Mouse (Mus musculus): ENCODE data around the gene Mfap2. TPM values are rescaled to one million over a fixed set of nuclear protein-coding genes. Genes with fewer than 3 reads are reported as not detected.

The Mfap2 gene
- polyA plus RNA-seq, 1 experiment from 2014 or later, result 263 TPM

DNA sequence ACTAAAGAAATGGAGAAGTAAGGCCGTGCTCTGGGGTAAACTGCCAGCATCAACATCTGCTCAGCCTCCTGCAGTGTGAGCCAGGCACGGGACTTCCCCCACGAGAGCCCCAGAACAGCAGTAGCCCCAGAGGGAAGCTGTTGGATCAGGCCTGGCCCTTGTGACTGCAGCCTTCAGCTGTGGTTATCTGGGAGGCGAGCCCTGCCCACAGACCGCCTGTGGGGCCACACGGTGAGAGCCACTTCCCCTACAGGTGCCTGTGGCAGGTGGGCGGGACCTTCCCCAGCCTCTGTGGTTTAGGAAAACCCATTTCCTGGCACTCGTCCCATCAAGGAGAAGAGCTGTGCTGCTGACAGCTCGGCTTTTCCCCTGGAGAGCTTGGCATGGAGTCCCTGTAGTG is 26.8 kb upstream of the Mfap2 start:
- DNase-seq (ENCODE audit: low spot score), result no peak
- Histone ChIP-seq H3K9me3 (ENCODE audit: control insufficient read depth, low read length) (no peaks in the 10 kb centered on the region; the same call in 1 of the 2 replicates), H3K36me3 (ENCODE audit: control insufficient read depth, insufficient read depth, low read length) (peaks cover 4% of the 10 kb centered on the region; the same call in 1 of the 2 replicates), H3K27ac (ENCODE audit: low read depth, low read length) (no peak overlapping the region), H3K27me3 (ENCODE audit: control insufficient read depth, insufficient read depth, low read length) (no peaks in the 10 kb centered on the region), H3K4me2 (ENCODE audit: low read depth, low read length, severe bottlenecking) (no peak overlapping the region), H3K4me3 (ENCODE audit: low read depth, low read length) (no peak overlapping the region), H3K4me1 (replicated peaks; ENCODE audit: control insufficient read depth, insufficient read depth, low read length) (peaks cover 3% of the 10 kb centered on the region; the same call in 1 of the 2 replicates), H3K9ac (ENCODE audit: low read length) (no peak overlapping the region)
- 24% methylated on average over 9 of the region's 9 CpGs for WGBS
- ATAC-seq (replicated peaks; ENCODE audit: low FRiP score), result no peak

- Histone ChIP-seq H3K27ac (ENCODE audit: low read depth, low read length) (no peak overlapping the region), H3K4me3 (ENCODE audit: low read depth, low read length) (no peak overlapping the region), H3K36me3 (ENCODE audit: control insufficient read depth, insufficient read depth, low read length) (peaks cover 3% of the 10 kb centered on the region; the same call in 1 of the 2 replicates), H3K9ac (ENCODE audit: low read length) (no peak overlapping the region), H3K4me1 (replicated peaks; ENCODE audit: control insufficient read depth, insufficient read depth, low read length) (peaks cover 3% of the 10 kb centered on the region; the same call in 1 of the 2 replicates), H3K27me3 (ENCODE audit: control insufficient read depth, insufficient read depth, low read length) (no peaks in the 10 kb centered on the region), H3K4me2 (ENCODE audit: low read depth, low read length, severe bottlenecking) (no peak overlapping the region), H3K9me3 (ENCODE audit: control insufficient read depth, low read length) (no peaks in the 10 kb centered on the region; the same call in 1 of the 2 replicates)
- ATAC-seq (replicated peaks; ENCODE audit: low FRiP score) (no peak), DNase-seq (ENCODE audit: low spot score) (no peak)
- 86% methylated on average over 6 of the region's 6 CpGs for WGBS
These were observed 25.7 kb upstream of the Mfap2 start for GRCm38 (mm10) chr4:140984544-140984943.

- Histone ChIP-seq H3K9ac (ENCODE audit: low read length) (peak overlapping the region; percentile 90), H3K36me3 (ENCODE audit: control insufficient read depth, insufficient read depth, low read length) (no peaks in the 10 kb centered on the region), H3K9me3 (ENCODE audit: control insufficient read depth, low read length) (no peaks in the 10 kb centered on the region; the same call in 1 of the 2 replicates), H3K4me1 (replicated peaks; ENCODE audit: control insufficient read depth, insufficient read depth, low read length) (peaks cover 3% of the 10 kb centered on the region; the same call in 1 of the 2 replicates), H3K4me3 (ENCODE audit: low read depth, low read length) (peak overlapping the region; percentile 84), H3K4me2 (ENCODE audit: low read depth, low read length, severe bottlenecking) (peak overlapping the region; percentile 84), H3K27me3 (ENCODE audit: control insufficient read depth, insufficient read depth, low read length) (no peaks in the 10 kb centered on the region), H3K27ac (ENCODE audit: low read depth, low read length) (no peak overlapping the region)
- WGBS, result 19% methylated on average over 13 of the region's 15 CpGs
- no peak for DNase-seq (ENCODE audit: low spot score)
- ATAC-seq (replicated peaks; ENCODE audit: low FRiP score), result peak; percentile 26
These were observed 24.1 kb upstream of the Mfap2 start for GRCm38 (mm10) chr4:140986024-140986710.

- Histone ChIP-seq H3K4me1 (replicated peaks; ENCODE audit: control insufficient read depth, insufficient read depth, low read length) (peaks cover 3% of the 10 kb centered on the region; the same call in 1 of the 2 replicates), H3K27ac (ENCODE audit: low read depth, low read length) (no peak within 1 kb of the TSS)
These were observed 23.4 kb upstream of the Mfap2 start, which contains the start of gene Atp13a2 for GRCm38 (mm10) chr4:140986711-140987395. Gene Atp13a2 (plus strand): TSS chr4:140986873.

GRCm38 (mm10) chr4:140987476-140987875 is 22.7 kb upstream of the Mfap2 start:
- Histone ChIP-seq H3K4me1 (replicated peaks; ENCODE audit: control insufficient read depth, insufficient read depth, low read length) (peaks cover 3% of the 10 kb centered on the region; the same call in 1 of the 2 replicates), H3K27me3 (ENCODE audit: control insufficient read depth, insufficient read depth, low read length) (no peaks in the 10 kb centered on the region), H3K9ac (ENCODE audit: low read length) (peak overlapping the region; percentile 90), H3K36me3 (ENCODE audit: control insufficient read depth, insufficient read depth, low read length) (no peaks in the 10 kb centered on the region), H3K27ac (ENCODE audit: low read depth, low read length) (no peak overlapping the region), H3K9me3 (ENCODE audit: control insufficient read depth, low read length) (no peaks in the 10 kb centered on the region), H3K4me2 (ENCODE audit: low read depth, low read length, severe bottlenecking) (peak overlapping the region; percentile 84), H3K4me3 (ENCODE audit: low read depth, low read length) (peak overlapping the region; percentile 84)
- 36% methylated on average over 7 of the region's 7 CpGs for WGBS
- no peak for DNase-seq (ENCODE audit: low spot score)
- ATAC-seq (replicated peaks; ENCODE audit: low FRiP score), result no peak

More at GRCm38 (mm10) chr4:140986711-140987395, 23.4 kb upstream of the Mfap2 start, which contains the start of gene Atp13a2:
- Histone ChIP-seq H3K9me3 (ENCODE audit: control insufficient read depth, low read length) (no peaks in the 10 kb centered on the region), H3K4me3 (ENCODE audit: low read depth, low read length) (peak within 1 kb of the TSS; percentile 84), H3K36me3 (ENCODE audit: control insufficient read depth, insufficient read depth, low read length) (no peaks in the 10 kb centered on the region), H3K9ac (ENCODE audit: low read length) (peak within 1 kb of the TSS; percentile 90), H3K27me3 (ENCODE audit: control insufficient read depth, insufficient read depth, low read length) (no peaks in the 10 kb centered on the region), H3K4me2 (ENCODE audit: low read depth, low read length, severe bottlenecking) (peak within 1 kb of the TSS; percentile 84)
- ATAC-seq (replicated peaks; ENCODE audit: low FRiP score), result peak; percentile 94
- WGBS, result under 1% methylated on average over 58 of the region's 58 CpGs
- DNase-seq (ENCODE audit: low spot score), result peak; percentile 94

DNA sequence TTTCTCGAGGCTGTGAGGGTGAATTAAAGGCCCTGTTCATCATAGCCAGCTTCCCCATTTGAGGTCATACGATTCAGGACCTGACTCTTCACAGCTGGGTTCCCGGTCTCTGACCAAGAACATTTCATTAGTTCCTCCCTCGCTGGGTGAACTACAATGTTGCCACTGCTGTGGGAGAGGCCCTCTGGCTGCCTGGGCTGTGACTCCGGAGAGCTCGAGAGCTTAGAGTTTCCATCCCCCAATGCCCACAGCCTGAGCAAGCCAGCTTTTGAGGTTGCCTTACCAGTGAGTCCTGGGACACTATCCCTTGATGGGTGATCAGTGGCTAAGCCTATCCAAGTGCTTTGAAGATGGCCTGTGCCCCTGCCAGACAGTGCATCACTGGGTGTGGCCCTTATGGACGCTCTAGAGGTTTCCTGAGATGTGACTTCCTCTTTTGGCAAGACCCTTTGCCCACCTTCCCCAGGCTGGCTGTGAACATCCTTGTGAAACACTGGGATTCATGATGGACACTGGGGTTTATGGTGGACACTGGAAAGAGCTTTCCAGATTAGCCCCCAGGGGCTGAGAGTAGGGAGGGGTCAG is 21.4 kb upstream of the Mfap2 start:
- Histone ChIP-seq H3K4me1 (replicated peaks; ENCODE audit: control insufficient read depth, insufficient read depth, low read length) (peaks cover 3% of the 10 kb centered on the region; the same call in 1 of the 2 replicates), H3K9ac (ENCODE audit: low read length) (no peak overlapping the region), H3K4me2 (ENCODE audit: low read depth, low read length, severe bottlenecking) (no peak overlapping the region), H3K36me3 (ENCODE audit: control insufficient read depth, insufficient read depth, low read length) (no peaks in the 10 kb centered on the region; the same call in 1 of the 2 replicates), H3K9me3 (ENCODE audit: control insufficient read depth, low read length) (no peaks in the 10 kb centered on the region), H3K27me3 (ENCODE audit: control insufficient read depth, insufficient read depth, low read length) (no peaks in the 10 kb centered on the region), H3K27ac (ENCODE audit: low read depth, low read length) (no peak overlapping the region), H3K4me3 (ENCODE audit: low read depth, low read length) (no peak overlapping the region)
- 57% methylated on average over 7 of the region's 7 CpGs for WGBS
- DNase-seq (ENCODE audit: low spot score) (no peak), ATAC-seq (replicated peaks; ENCODE audit: low FRiP score) (no peak)

DNA sequence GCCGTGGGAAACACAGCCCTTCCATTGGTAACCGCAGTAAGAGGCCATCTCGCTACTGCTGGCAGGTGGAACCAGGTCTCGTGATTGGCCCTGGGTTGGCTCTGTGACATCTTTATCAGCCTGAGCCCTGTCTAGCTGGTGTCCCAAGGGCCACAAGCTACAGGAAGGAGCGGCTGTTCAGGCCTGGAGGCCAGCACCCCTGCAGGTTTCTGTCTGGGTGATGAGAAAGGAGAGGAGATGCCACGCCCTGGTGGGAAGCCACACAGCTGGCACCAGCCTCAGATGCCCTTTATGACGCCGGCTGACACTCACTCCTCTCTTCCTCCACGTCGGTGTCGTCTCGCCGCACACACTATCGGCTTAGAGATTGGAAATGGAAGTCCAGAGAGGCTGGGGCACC is 20.8 kb upstream of the Mfap2 start:
- DNase-seq (ENCODE audit: low spot score) (no peak), ATAC-seq (replicated peaks; ENCODE audit: low FRiP score) (no peak)
- no peak overlapping the region for H3K4me2 ChIP-seq (ENCODE audit: low read depth, low read length, severe bottlenecking)
- WGBS, result 92% methylated on average over 14 of the region's 14 CpGs
- H3K27ac ChIP-seq (ENCODE audit: low read depth, low read length), result no peak overlapping the region
- no peak overlapping the region for H3K9ac ChIP-seq (ENCODE audit: low read length)
- H3K9me3 ChIP-seq (ENCODE audit: control insufficient read depth, low read length), result no peaks in the 10 kb centered on the region
- no peak overlapping the region for H3K4me3 ChIP-seq (ENCODE audit: low read depth, low read length)
- H3K4me1 ChIP-seq (replicated peaks; ENCODE audit: control insufficient read depth, insufficient read depth, low read length), result peaks cover 3% of the 10 kb centered on the region; the same call in 1 of the 2 replicates
- no peaks in the 10 kb centered on the region for H3K27me3 ChIP-seq (ENCODE audit: control insufficient read depth, insufficient read depth, low read length)
- no peaks in the 10 kb centered on the region; the same call in 1 of the 2 replicates for H3K36me3 ChIP-seq (ENCODE audit: control insufficient read depth, insufficient read depth, low read length)

DNA sequence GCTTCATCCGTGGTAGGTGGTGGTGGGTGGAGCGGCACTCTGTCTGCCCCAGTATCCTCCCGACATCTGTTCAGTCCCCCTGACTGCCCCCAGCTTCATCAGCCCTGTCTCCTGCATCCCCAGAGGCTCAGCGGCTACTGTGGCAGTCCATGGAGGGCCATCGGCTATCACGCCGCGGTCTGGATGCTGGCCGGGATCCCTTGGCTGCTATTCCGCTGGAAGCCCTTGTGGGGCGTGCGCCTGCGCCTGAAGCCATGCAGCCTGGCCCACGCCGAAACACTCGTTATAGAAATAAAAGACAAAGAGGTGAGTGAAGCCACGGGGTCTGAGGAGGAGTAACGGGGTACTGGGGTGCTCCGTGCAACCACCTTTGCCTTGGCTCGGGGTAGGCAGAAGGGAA is 18.0 kb upstream of the Mfap2 start:
- DNase-seq (ENCODE audit: low spot score) (no peak), ATAC-seq (replicated peaks; ENCODE audit: low FRiP score) (no peak)
- Histone ChIP-seq H3K27me3 (ENCODE audit: control insufficient read depth, insufficient read depth, low read length) (no peaks in the 10 kb centered on the region), H3K27ac (ENCODE audit: low read depth, low read length) (no peak overlapping the region), H3K4me3 (ENCODE audit: low read depth, low read length) (no peak overlapping the region), H3K4me2 (ENCODE audit: low read depth, low read length, severe bottlenecking) (no peak overlapping the region), H3K9me3 (ENCODE audit: control insufficient read depth, low read length) (no peaks in the 10 kb centered on the region), H3K9ac (ENCODE audit: low read length) (no peak overlapping the region), H3K4me1 (replicated peaks; ENCODE audit: control insufficient read depth, insufficient read depth, low read length) (peaks cover 1% of the 10 kb centered on the region; the same call in 1 of the 2 replicates), H3K36me3 (ENCODE audit: control insufficient read depth, insufficient read depth, low read length) (no peaks in the 10 kb centered on the region; the same call in 1 of the 2 replicates)
- WGBS, result 89% methylated on average over 20 of the region's 20 CpGs

Data from forebrain, embryonic 11.5 days (tissue).